Mouse (Mus musculus): ENCODE measurements around the gene Cfap70.

Cfap70 gene

DNA sequence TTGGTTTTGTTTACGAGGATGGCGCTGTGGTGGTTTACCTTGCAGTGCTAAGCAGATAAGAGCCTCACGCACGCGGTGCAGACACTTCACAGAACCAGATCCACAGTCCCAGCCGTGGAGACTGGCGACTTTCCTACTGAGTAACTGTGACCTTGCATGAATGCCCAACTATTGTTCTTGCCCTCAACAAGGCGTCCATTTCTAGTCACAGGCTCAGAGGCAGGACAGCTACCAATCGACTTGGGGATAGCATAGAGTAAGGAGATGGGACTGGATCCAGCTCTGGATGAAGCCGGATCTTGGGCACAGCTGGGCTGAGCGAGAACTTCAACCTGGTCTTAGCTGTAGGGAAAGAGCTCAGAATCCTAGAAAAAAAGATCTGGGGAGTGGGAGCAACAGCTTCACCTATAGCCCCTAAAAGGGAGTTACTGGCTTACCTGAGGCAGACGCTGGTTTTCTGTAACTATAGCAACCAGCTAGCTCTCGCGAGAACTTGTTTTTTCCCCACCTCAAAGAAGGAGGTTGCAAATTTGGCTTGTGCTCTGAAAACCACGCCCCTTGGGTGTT, at the start of gene Cfap70:
TSS of gene Cfap70 (minus strand) at position 462 of the 567 bp plus-strand sequence.
- in situ Hi-C loops (cut with MboI; ENCODE audit: unreplicated experiment in 2 of 2), result no loop called here

DNA sequence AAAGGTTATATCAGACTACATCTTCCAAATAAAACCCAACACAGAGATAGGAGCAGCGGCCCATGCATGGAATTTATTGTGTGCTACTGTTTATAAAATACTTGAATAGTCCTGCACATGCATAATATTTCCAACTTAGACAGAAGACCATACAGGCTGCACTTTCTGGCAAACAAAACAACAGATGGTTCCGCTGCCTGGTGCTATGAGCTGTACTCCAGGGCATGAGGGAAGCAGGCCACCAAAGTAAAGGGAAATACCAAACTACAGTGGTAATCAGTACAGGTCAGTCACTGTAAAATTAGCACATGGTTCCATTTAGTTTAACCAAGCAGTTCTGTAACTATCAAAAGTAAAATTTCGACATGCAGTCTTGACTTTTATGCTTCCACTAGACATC, 48.0 kb upstream of the Cfap70 start:
- in situ Hi-C loops (cut with MboI; ENCODE audit: unreplicated experiment in 2 of 2), result loop anchor here in 1 of 2 experiments (5.0 kb wide), 1 partner anchor 37 kb away; no protein-coding TSS in a partner anchor

DNA sequence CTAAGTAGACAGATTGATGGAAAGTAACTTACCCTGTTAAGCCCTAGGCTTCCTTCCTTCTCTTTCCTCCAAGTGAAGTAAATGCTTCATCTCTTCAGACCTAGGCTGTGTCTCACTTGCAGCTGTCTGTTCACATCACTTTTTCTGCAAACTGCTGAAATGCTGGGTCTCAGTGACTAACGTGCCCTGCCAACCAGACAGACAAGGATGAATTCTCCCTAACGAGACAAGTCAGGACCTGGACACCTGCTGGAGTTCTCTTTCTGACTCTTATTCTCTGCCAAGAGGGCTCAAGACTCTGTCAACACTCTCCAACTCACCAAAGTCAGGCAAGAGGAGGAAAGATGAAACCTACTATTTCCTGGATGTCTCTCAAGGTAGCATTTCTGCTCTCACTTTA, 44.6 kb upstream of the Cfap70 start, which contains the start of gene Mss51:
TSS of gene Mss51 (minus strand) at position 299 of the 400 bp plus-strand sequence.
- in situ Hi-C loops (cut with MboI; ENCODE audit: unreplicated experiment in 2 of 2), result no loop called here

DNA sequence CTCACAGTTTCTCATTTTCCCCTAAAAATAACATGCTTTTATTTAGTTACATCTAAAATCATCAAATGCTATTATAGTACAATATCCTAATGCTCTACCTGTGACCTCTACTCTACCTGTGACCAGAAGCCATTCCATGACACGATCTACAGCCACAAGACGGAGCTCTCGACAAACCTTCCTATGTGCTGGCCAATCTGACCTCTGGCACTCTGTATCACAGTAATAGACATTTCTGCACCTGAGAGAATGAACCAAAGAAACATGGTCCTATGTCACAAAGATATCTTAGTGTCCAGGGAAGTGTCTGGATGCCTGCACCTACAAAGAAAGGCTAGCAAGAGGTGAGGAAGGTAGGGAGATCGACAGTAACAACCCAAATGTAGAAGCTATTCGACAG, 34.0 kb upstream of the Cfap70 start:
- in situ Hi-C loops (cut with MboI; ENCODE audit: unreplicated experiment in 2 of 2), result no loop called here

DNA sequence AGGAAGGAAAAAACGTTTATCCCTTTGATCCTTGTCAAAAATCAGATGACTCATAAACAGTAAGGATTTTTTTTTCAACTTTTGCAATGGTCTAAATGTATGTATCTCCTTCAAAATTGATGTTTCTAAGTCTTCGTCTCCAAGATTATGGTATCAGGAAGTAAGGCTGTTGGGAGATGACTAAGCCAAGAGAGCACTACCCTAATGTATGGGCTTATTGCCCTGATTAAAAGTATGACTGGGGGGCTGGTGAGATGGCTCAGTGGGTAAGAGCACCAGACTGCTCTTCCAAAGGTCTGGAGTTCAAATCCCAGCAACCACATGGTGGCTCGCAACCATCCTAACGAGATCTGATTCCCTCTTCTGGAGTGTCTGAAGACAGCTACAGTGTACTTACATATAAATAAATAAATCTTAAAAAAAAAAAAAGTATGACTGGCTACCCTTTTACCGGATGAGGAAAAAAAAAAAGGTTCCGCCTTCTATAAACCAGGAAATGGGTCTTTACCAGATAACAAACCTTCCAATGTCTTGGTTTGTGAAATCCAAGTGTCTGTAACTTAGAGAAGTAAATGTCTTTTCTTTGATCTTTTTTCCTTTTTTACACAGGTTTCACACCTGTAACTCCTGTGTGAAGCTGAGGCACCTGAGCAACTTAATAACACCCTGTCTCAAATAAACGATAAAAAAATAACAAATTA, 30.2 kb upstream of the Cfap70 start:
- in situ Hi-C loops (cut with MboI; ENCODE audit: unreplicated experiment in 2 of 2), result no loop called here

DNA sequence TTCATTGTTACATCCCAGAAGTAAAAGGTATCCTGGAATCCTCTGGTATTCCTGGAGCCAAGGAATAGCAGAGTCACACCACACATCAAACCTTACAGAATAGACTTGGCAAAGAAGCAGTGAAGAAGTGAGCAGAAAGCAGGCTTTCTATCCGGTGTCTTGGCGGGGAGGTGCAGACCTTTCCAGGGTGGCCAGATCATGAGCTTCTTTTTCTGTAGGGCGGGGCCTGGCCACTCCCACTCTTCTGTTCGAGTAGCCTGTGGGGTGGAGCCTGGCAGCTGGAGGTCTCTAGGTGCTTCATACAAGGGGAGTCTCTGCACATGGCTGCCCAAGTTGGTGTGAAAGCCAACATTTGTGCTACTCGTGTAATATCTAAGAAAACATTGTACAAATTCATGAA, 29.2 kb upstream of the Cfap70 start:
- in situ Hi-C loops (cut with MboI; ENCODE audit: unreplicated experiment in 2 of 2), result no loop called here

DNA sequence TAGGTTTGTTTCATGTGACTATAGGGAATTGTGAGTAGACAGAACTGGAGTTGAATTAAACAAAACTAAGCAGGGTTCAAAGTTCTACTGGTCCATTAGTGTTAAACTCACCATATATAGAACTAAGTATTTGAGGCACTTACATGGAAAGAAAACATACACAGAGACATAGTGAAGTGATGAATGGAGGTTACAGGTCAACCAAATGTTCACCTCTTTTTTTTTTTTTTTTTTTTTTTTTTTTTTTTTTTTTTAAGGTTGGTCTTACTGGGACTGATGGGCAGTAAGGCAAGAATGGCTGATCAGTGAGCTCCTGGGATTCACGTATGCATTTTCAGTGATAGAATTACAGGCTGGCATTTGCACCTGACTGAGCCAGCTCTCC, 28.2 kb upstream of the Cfap70 start:
- in situ Hi-C loops (cut with MboI; ENCODE audit: unreplicated experiment in 2 of 2), result no loop called here

DNA sequence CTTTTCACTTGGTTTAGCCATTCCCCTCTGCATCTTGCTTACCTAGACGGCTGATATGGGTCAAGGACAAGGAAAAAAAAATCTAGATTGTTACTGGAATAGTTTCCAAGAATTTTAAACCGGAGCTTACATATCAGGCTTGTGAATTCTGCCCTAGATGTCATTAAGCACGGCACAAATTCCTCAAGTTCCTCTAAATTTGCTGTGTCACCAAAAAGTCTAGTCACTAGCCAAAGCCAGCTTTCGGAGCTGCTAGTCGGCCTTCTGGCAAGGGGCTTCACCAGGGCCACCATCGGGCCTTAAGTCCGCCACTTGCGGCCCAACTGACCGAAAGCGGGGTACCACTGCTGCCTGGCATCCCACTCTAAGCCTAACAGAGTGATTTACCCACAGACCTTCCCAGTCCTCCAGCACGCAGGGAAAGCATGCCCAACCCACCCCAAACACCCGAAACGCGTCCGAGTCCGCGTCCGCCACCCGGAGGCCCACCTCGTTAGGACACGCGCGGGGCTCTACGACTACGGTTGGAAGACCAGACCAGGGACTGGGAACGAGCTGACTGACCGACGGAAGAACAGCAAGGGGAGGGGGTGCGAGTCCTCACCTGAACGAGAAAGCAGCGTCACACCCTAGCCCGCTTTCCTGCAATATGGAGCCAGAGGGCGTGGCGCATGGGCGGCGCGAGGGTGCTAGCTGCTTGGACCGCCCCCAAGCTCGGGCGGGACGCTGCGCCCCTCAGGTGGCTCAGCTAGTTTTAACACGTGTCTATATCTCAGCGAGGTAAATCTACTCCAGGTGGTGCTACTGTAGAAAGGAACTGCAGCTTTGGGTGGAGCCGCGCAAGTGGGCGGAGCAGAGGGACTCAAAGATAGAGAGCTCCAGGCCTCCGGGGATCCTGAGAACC, 27.5 kb upstream of the Cfap70 start, which contains the start of gene Anxa7:
TSS of gene Anxa7 (minus strand) at position 843 of the 904 bp plus-strand sequence.
- in situ Hi-C loops (cut with MboI; ENCODE audit: unreplicated experiment in 2 of 2), result no loop called here

DNA sequence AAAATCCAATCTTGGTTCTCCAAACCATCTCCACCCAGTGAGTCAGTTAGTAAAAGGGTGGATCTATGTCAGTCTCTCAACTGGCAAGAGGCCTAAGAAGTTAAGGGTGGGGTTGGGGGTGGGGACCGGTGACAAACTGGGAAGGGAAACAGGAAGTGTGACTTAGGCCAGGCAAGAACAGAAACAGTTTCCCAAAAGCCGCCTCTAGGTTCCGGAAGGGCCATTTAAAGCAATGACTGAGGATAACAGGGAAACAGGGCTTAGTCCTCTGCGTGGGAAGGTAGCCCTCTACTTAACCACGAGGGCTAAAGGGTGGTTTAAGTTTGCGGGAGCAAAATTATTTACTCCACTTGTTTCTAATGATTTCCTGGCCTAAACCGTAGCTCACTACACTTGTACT, 26.8 kb upstream of the Cfap70 start:
- in situ Hi-C loops (cut with MboI; ENCODE audit: unreplicated experiment in 2 of 2), result no loop called here

DNA sequence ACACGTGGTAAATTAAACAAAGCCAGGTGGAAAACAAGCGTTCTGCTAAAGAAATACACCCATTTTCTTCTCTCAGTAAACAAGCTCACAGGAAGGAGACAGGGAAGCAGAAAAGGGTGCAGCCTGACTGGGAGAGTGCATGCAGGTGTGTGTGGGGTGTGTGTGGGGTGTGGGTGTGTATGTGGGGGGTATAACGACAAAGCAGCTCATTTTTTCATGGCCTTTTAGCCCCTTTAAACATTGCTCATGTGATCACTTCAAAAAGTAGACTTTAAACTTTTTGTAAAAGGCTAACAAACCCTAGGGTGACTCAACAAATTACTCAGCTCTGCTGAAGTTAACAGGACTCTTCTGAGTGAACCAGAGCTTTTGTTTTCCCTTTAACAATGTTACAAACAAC, 26.4 kb upstream of the Cfap70 start:
- in situ Hi-C loops (cut with MboI; ENCODE audit: unreplicated experiment in 2 of 2), result no loop called here

DNA sequence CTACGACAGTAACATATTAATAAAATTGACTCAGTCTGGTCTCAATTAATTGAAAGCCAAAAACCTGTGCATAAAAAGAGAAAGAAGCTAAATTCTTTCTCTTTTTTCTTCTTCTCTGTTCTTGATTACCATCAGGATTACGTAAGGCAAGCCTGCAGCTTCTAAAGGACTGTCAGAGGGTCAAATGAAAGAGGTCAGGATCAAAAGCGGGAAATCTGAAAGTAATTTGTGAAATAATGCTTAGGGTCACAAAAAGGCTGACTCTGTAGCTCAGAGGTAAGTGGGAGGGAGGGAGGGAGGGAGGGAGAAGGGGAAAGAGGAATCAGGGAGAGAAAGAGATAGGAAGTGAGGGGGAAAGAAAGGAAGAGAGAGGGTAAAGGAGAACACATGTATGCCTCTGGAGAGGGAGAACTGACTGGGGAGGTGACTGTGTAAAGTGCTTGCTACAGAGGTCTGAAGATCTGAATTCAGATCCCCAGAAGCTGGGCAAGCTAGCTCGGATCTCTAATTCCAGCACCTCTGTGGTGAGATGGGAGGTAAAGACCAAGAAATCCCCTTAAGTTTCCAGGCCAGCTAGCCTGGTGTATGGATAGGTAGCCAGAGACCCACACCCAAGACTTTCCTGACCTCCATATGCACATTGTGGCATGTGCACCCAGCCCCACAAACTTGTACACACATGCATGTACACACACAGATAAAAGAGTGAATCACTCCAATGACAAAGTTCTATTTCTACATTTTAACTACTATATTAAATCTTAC, 25.4 kb upstream of the Cfap70 start:
- in situ Hi-C loops (cut with MboI; ENCODE audit: unreplicated experiment in 2 of 2), result no loop called here

DNA sequence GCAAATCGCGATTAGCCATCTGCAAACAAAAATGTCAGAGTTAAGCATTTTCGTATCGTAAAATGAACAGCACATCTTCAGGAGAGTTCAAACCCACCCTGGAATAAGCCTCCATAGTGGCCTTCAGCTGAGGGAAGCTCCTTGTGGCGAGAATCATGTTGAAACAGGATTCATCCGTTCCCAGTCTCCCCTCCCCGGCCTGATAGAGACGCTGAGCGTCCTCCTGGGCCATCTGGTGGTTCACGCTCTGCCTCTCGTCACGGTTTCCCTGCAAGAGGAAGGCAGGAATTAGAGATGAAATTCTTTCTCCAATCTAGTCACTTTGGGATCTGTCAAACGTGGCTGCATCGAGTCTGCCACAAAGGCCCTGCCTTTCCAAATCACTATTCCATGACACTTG, 8.2 kb upstream of the Cfap70 start:
- in situ Hi-C loops (cut with MboI; ENCODE audit: unreplicated experiment in 2 of 2), result no loop called here

DNA sequence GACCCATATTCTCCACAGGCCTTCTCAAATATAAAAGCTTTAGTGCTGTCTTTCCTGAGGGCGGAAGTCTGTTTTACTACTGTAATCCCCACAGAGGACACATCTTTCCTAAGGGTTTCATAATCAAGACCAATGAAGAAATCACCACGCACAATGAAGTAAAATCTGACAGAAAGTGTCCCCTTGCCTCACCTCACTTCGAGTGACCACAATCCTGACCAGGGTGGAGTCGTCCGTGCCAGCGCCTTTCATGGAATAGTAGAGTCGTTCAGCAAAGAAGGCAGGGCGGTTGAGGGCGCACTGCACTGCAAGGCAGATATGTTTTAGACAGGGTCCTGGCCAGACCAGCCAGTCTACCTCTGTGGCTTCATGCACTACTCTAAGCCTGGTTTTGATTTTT, 6.4 kb upstream of the Cfap70 start:
- in situ Hi-C loops (cut with MboI; ENCODE audit: unreplicated experiment in 2 of 2), result no loop called here

DNA sequence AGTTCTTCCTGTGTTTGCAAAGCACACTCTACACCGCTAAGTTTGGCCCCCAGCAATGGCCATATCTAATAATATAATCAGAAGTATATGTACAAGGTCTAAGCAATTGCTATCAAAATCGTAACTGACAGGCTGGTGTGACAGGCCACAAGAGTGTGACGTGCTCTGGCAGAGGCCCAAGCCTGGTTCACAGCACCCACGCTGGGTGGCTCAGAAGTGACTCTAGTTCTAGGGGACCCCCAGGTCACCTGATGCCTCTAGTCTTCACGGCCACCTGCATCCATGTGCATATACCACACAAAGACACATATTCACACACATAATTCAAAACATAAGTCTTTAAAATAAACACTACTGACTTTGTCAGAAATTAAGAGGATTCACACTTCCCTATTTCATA, 903 bp upstream of the Cfap70 start:
- in situ Hi-C loops (cut with MboI; ENCODE audit: unreplicated experiment in 2 of 2), result no loop called here

DNA sequence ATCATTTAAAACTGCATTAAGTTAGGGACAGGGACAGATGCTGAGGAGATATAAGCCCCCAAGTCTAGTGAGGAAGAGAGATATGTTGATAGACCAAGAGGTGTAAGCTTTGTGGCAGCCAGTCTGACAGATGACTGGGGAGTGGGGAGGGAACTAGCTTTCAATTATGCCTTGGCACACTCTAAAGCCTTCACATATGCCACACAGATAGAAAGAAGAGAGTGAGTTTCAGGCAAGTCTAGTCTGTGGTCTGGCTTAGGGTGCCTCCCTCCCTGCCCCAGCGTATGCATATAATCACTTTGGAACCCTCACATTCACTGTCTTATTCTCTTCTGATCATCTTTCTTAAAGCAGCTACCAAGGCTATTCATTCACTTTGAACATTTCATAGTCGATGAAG, 724 bp downstream of the Cfap70 start:
- in situ Hi-C loops (cut with MboI; ENCODE audit: unreplicated experiment in 2 of 2), result no loop called here

DNA sequence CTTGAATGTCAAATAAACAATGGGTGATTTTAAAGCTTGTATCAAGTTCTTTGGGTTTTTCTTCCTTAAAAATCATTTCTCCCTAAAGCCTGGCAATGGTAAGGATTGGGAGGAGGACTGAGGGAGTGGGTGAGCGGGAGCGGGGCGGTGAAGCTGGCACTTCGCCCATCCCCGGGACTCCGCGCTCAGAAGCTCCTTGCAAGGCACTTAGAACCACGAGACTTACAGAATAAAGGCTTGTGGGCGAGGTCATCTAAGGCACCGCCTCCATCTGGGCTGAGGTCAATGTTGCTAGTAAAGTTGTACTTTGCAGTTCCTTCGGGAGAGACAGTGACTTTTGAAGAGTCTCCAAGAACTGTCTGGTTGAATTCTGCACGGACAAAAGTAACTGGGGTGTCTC, 4.8 kb downstream of the Cfap70 start:
- in situ Hi-C loops (cut with MboI; ENCODE audit: unreplicated experiment in 2 of 2), result loop anchor here in 1 of 2 experiments (25.0 kb wide), 1 partner anchor 335 kb away; no protein-coding TSS in a partner anchor

DNA sequence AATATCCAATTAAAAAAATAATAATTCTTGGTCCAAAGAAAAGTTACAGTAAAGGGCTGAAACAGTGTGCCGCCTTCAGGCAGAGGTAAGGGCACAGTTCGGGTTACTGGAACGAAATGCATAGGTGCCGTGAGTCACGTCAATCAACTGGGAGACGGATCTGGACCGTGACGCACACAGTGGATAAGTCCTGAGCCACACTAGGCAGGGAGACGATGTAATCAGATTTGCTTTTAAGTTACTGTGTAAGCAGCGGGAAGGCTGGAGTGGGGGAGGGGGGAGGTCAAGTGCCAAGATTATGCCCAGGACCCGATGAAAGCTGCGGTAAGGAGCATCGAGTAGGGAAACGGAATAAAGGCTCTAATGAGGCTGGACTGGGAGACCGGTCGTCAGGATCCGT, 9.8 kb downstream of the Cfap70 start:
- in situ Hi-C loops (cut with MboI; ENCODE audit: unreplicated experiment in 2 of 2), result loop anchor here in 1 of 2 experiments (25.0 kb wide), 1 partner anchor 330 kb away; no protein-coding TSS in a partner anchor

DNA sequence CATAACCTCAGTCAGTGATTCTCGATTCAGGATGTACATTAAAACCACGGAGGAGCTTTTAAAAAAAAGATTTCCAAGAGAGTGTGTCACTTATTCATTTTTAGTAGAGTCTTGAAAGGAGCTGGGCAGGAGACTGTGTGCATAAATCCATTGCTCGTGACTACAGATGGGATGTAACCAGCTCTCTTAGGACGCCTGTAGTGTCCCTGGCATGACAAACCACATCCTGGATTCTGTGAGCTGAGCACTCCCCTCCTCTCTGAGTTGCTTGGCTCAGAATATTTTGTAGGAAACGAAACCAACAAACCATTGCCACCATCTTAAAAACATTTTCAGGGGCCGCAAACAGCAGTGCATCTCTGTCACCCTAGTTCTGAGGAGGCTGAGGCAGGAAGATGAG, 15.1 kb downstream of the Cfap70 start:
- in situ Hi-C loops (cut with MboI; ENCODE audit: unreplicated experiment in 2 of 2), result loop anchor here in 1 of 2 experiments (25.0 kb wide), 1 partner anchor 325 kb away; no protein-coding TSS in a partner anchor

DNA sequence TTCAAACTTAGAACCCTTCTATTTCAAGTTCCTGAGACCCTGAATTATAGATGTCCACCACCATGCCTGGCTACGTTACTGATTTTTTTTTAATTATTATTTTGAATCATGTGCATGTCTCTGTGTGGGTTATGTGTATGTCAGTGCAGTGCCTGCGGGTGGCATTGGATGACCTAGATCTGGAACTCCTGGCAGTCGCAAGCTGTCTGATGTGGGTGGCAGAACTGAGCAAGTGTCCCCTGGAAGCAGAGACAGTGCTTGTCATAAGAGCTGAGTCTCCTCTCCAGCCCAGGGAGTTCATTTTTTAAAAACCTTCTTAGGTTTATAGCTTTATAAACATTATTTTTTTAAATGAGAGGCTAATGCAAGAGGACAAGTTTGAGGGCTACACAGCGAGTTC, 19.6 kb downstream of the Cfap70 start:
- in situ Hi-C loops (cut with MboI; ENCODE audit: unreplicated experiment in 2 of 2), result loop anchor here in 1 of 2 experiments (25.0 kb wide), 1 partner anchor 320 kb away; no protein-coding TSS in a partner anchor

DNA sequence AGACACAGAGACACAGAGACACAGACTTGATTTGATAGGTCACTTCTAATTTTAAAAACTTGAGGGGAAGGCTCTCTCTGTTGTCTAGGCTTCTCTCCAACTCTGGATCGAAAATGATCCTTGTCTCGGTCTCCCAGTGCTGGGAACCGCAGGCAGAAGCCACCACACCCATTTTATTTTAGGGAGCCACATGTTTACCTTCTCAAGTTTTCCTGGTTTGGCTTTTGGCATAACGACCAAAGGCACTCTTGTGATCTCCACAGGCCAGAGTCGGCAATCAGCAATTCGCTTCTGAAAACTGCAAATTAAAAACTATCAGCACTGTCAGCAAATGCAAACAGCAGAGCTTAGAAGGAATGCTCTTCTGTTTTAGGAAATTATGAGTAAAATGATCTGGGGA, 20.3 kb downstream of the Cfap70 start:
- in situ Hi-C loops (cut with MboI; ENCODE audit: unreplicated experiment in 2 of 2), result loop anchor here in 1 of 2 experiments (25.0 kb wide), 1 partner anchor 319 kb away; no protein-coding TSS in a partner anchor
